Comparison of ENCODE assay signal across 11 mouse cellular contexts in the genomic region with DNA sequence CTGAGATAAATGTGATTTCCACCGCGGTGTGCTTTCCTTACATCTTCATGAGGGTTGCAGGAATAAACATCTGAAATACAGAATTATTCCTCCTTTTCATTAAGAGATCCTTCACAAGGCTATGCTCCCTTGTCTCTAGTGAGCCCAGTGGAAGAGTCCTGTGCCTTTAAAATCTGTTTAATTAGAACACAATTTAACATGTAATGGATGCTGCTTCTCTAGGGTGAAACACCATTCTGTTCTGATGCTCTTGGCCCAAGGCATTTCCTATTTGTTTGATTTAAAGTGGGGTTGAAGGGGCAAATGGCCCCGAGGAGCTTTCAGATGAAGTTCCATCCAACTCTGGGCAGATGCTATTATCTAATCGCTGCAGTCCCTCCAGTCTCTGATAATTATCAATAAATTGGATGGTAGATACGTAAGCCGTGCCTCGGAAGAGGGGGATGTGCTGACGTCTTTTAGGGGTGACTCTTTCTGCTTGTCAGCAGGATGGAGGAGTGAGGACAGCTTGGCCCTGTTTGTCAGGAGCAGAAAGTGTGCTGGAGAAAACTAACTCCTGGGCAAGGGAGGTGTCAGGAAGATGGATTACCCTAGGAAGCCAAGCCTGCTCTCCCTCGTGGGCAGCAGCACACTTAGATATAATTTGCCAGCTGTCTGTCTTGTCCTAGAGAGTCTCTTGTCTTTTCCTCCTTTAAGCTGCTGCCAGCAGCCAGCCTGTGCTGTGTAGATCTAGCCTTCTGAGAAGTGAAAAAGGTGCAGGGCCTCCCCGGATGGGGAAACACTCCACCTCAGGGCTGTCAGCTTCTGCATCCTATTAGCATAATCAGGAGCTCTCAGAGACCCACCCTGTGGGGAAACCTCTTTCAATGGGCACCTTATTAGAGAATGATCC.
DNase-seq lines count a peak whose midpoint lies in the region; ATAC-seq and TF ChIP-seq lines count a peak whose summit lies in the region.
"Had no signal": no experiment of that assay in that cellular context is flagged by ENCODE, and none has a peak within 500 bp of the region (broad histone marks: within the 10 kb centered on the region; RNA-seq: fewer than 3 reads in every experiment).

No protein-coding gene starts in this region.

- no peak overlapping the region for H3K4me2 ChIP-seq in midbrain, embryonic 14.5 days (ENCODE audit: low read length)

- no peaks in the 10 kb centered on the region for H3K79me2 ChIP-seq in heart, adult 2 months (replicated peaks; ENCODE audit: control insufficient read depth, insufficient read depth, low read length)

- H3K4me1 ChIP-seq in hindbrain, embryonic 10.5 days (replicated peaks) = peaks cover 9% of the 10 kb centered on the region
- H3K4me1 ChIP-seq in midbrain, embryonic 14.5 days (ENCODE audit: control insufficient read depth, insufficient read depth, low read length) = peaks cover 16% of the 10 kb centered on the region
- no peaks in the 10 kb centered on the region for H3K4me1 ChIP-seq in heart, adult 2 months (ENCODE audit: control insufficient read depth, insufficient read depth, low read length)

- TF ChIP-seq EP300 in heart, adult 2 months (IDR thresholded peaks at IDR 0.05; ENCODE audit: insufficient read depth, low read depth, low read length) = no peak

- intact Hi-C loops in heart, adult 2 months (cut with DNase I) = no loop called here

- ATAC-seq in midbrain, embryonic 14.5 days (ENCODE audit: low FRiP score, low TSS enrichment) = peak; percentile 88

- no peak for TF ChIP-seq CTCF in heart, adult 2 months (IDR thresholded peaks at IDR 0.05)

- no peak overlapping the region for H3K4me3 ChIP-seq in hindbrain, embryonic 10.5 days
- no peak overlapping the region for H3K4me3 ChIP-seq in midbrain, embryonic 14.5 days (replicated peaks; ENCODE audit: low read depth, low read length)
- no peak overlapping the region for H3K4me3 ChIP-seq in heart, adult 2 months

- no peak for TF ChIP-seq POLR2A in heart, adult 2 months (IDR thresholded peaks at IDR 0.05; ENCODE audit: insufficient read depth, low read depth, low read length)

- H3K36me3 ChIP-seq in hindbrain, embryonic 10.5 days = no peaks in the 10 kb centered on the region
- no peaks in the 10 kb centered on the region for H3K36me3 ChIP-seq in midbrain, embryonic 14.5 days (ENCODE audit: control insufficient read depth, insufficient read depth, low read length)
- H3K36me3 ChIP-seq in heart, adult 2 months (ENCODE audit: control insufficient read depth, insufficient read depth, low read length) = no peaks in the 10 kb centered on the region

- WGBS in hindbrain, embryonic 10.5 days = 50% methylated on average over 10 of the region's 10 CpGs
- WGBS in midbrain, embryonic 14.5 days = 33% methylated on average over 10 of the region's 10 CpGs
- WGBS in heart, adult 2 months = 30% methylated on average over 10 of the region's 10 CpGs

- H3K9ac ChIP-seq in midbrain, embryonic 14.5 days (replicated peaks; ENCODE audit: low read length) = no peak overlapping the region
- no peak overlapping the region for H3K9ac ChIP-seq in heart, adult 2 months (ENCODE audit: low read depth, low read length)

- DNase-seq in R1 (ENCODE audit: low read depth, low spot score) = peak; percentile 9
- peak; percentile 31 for DNase-seq in embryo, embryonic 10.5 days (ENCODE audit: low spot score)
- peak; percentile 31 for DNase-seq in hindbrain, embryonic 10.5 days (ENCODE audit: low spot score)
- peak; percentile 65 for DNase-seq in midbrain, embryonic 14.5 days
- DNase-seq in cerebellum, postnatal 25 days = no peak
- no peak for DNase-seq in cerebellum, adult 18-20 months
- DNase-seq in heart, adult 2 months = no peak
- DNase-seq in lung, postnatal 4 days = no peak
- DNase-seq: kidney, adult 2 months; lung, postnatal 36 days; thymus, postnatal 4 days had no signal

- H3K27me3 ChIP-seq in hindbrain, embryonic 10.5 days (ENCODE audit: insufficient read depth, poor library complexity, severe bottlenecking) = no peaks in the 10 kb centered on the region
- no peaks in the 10 kb centered on the region for H3K27me3 ChIP-seq in midbrain, embryonic 14.5 days (ENCODE audit: control insufficient read depth, insufficient read depth, low read length)
- no peaks in the 10 kb centered on the region for H3K27me3 ChIP-seq in heart, adult 2 months (ENCODE audit: control insufficient read depth, insufficient read depth, low read length)

- no peaks in the 10 kb centered on the region for H3K9me3 ChIP-seq in hindbrain, embryonic 10.5 days
- no peaks in the 10 kb centered on the region for H3K9me3 ChIP-seq in midbrain, embryonic 14.5 days (ENCODE audit: control insufficient read depth, low read length)

- H3K27ac ChIP-seq in hindbrain, embryonic 10.5 days = peak overlapping the region; percentile 64
- H3K27ac ChIP-seq in midbrain, embryonic 14.5 days (replicated peaks; ENCODE audit: low read depth, low read length) = peak overlapping the region; percentile 27
- H3K27ac ChIP-seq in heart, adult 2 months = no peak overlapping the region

Comparison
In these comparisons a context has a peak if more than half of its experiments do, and no peak if none do; other contexts are left out.
1. DNase-seq: peak in R1 (single experiment), embryo, embryonic 10.5 days (single experiment), hindbrain, embryonic 10.5 days (single experiment) and midbrain, embryonic 14.5 days (single experiment); none in cerebellum, postnatal 25 days (0 of 2), cerebellum, adult 18-20 months (0 of 2), heart, adult 2 months (0 of 2) and lung, postnatal 4 days (0 of 2).